Mouse (Mus musculus) forebrain, embryonic 10.5 days (tissue): ENCODE measurements around the gene Gabre. TPM values are rescaled to one million over a fixed set of nuclear protein-coding genes. Genes with fewer than 3 reads are reported as not detected.

Experiments
- DNase-seq: peaks from one replicate; pipeline ENCODE4 v3.0.0-alpha.2; 2017; ENCODE audit warnings: low spot score; ENCODE audit errors: extremely low spot score
- H3K27ac ChIP-seq: fragments of 300-500 bp; sonication (generic); 2 replicates; pipeline ENCODE4 v1.5.1; 2016; ENCODE audit warnings: mild to moderate bottlenecking
- H3K27me3 ChIP-seq: fragments of 300-500 bp; sonication (generic); 2 replicates; pipeline ENCODE4 v1.6.1; 2016; ENCODE audit warnings: mild to moderate bottlenecking; ENCODE audit not compliant: poor library complexity, severe bottlenecking
- H3K36me3 ChIP-seq: fragments of 300-500 bp; sonication (generic); replicated peaks from 2 replicates; pipeline ENCODE4 v1.6.1; 2016; ENCODE audit warnings: mild to moderate bottlenecking, moderate library complexity
- H3K4me1 ChIP-seq: fragments of 300-500 bp; sonication (generic); 2 replicates; pipeline ENCODE4 v1.6.1; 2016
- H3K4me3 ChIP-seq: fragments of 300-500 bp; sonication (generic); 2 replicates; pipeline ENCODE4 v1.5.1; 2016; ENCODE audit warnings: mild to moderate bottlenecking, moderate library complexity
- H3K9me3 ChIP-seq: fragments of 300-500 bp; sonication (generic); 2 replicates; pipeline ENCODE4 v1.6.1; 2016; ENCODE audit warnings: mild to moderate bottlenecking, moderate library complexity
- WGBS: fragments of 180-500 bp; shearing (Covaris S2); methylation state at CpG from one replicate; pipeline ENCODE4 v1.1.7; 2016; 5-methylcytosine and 5-hydroxymethylcytosine counted together
- microRNA counts: library from miRNA; unstranded; fragments of <30 nt; microRNA quantifications from one replicate; lab custom pipeline; 2017
- microRNA-seq: library from miRNA; unstranded; fragments of <30 nt; microRNA quantifications from one replicate; pipeline ENCODE4, GENCODE M21; 2017
- polyA plus RNA-seq: library from polyadenylated mRNA; unstranded; fragments of >200 nt; fragmentation: Nextera tagmentation; extraction: Ambion mirVana; gene quantifications from 2 replicates; pipeline ENCODE4 v1.2.1, GENCODE M21; 2016

Gene Gabre
- 1.1 and 1.6 TPM in 2 replicates for polyA plus RNA-seq

DNA sequence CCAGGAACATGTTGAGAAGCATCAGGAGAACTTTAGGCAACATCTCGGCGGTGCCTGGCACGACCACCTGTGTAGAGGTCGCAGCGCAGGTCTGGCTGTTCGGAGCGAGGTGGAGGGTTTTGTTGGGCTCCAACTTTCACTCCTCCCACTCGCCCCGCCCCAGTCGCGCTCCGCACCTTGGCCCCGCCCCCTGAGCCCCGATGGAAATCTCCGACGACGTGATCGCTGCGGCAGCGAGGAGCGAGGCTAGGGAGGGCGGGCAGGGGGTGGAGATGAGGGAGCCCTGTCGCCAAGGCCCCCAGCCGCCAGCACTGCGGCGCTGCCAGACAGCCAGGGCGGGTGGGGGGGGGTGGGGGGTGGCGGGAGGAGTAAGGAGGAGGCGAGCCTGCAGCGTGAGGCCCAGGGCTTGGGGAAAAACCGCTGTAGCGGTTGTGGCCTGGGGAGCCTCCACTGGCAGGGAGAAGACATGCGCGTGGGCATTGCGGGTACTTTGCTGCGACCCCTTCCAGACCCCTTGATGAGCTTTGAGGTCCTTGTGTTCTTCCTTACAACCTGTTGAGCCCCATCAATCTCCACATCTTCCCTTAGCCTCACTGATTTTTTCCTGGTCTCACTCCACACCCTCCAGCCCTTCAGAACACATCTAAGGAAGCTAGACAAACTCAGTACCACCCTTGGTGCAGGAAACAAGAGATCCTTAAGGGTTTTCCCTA is at the start of gene Gabre:
Gene Gabre, minus strand, starts transcription at position 145 of the 713 bp plus-strand sequence.
- peaks cover 8% of the 10 kb centered on the region; the same call in 1 of the 2 replicates for H3K4me1 ChIP-seq
- H3K36me3 ChIP-seq = peaks cover 6% of the 10 kb centered on the region
- H3K27me3 ChIP-seq = no peaks in the 10 kb centered on the region
- peak within 1 kb of the TSS; percentile 56 for H3K4me3 ChIP-seq
- 16% methylated on average over 29 of the region's 36 CpGs for WGBS
- peak; percentile 54 for DNase-seq
- H3K9me3 ChIP-seq = no peaks in the 10 kb centered on the region
- peak within 1 kb of the TSS; percentile 74 for H3K27ac ChIP-seq

DNA sequence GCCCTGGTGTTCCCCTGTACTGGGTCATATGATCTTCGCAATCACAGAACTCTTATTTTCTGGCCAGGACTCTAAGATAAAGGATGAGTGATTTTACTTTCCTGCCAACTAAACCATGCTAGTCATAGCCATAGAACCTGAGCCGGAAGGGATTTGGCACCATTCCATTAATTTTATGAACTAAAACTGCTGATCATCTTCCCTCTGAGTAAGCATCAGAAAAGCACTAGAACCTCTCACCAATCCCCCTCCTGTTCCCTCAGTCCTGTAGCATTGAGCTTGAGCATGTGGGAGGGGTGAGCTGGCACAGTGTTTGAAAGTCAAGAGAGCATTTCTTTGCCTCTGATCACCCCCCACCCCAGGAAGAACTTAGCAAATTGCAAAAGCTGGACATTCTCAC is 23.2 kb upstream of the Gabre start:
- no peak overlapping the region for H3K4me3 ChIP-seq
- DNase-seq = no peak
- H3K4me1 ChIP-seq = no peaks in the 10 kb centered on the region
- H3K9me3 ChIP-seq = no peaks in the 10 kb centered on the region
- H3K27ac ChIP-seq = no peak overlapping the region
- no peaks in the 10 kb centered on the region for H3K27me3 ChIP-seq
- WGBS = 90% methylated on average over 2 of the region's 2 CpGs
- H3K36me3 ChIP-seq = no peaks in the 10 kb centered on the region

DNA sequence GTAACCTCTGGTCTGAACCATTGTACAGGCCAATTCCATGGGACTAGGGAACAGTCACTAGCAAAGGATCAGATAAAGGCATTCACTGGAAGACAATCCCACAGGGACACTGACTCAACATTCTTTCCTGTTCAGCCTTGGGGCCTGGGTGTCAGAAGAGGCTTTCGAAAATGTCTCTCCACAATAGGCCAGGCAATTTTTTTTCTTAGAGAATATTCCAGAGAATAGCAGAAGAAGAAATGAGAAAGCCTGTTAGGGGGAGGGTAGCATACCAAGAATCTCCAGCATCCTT is 715 bp upstream of the Gabre start:
- Histone ChIP-seq H3K27ac (no peak overlapping the region), H3K9me3 (no peaks in the 10 kb centered on the region), H3K4me1 (peaks cover 8% of the 10 kb centered on the region; the same call in 1 of the 2 replicates), H3K36me3 (peaks cover under 1% of the 10 kb centered on the region), H3K27me3 (no peaks in the 10 kb centered on the region), H3K4me3 (peak overlapping the region; percentile 56; the same call in 1 of the 2 replicates)
- no peak for DNase-seq
- WGBS = 80% methylated on average over 1 of the region's 1 CpGs

DNA sequence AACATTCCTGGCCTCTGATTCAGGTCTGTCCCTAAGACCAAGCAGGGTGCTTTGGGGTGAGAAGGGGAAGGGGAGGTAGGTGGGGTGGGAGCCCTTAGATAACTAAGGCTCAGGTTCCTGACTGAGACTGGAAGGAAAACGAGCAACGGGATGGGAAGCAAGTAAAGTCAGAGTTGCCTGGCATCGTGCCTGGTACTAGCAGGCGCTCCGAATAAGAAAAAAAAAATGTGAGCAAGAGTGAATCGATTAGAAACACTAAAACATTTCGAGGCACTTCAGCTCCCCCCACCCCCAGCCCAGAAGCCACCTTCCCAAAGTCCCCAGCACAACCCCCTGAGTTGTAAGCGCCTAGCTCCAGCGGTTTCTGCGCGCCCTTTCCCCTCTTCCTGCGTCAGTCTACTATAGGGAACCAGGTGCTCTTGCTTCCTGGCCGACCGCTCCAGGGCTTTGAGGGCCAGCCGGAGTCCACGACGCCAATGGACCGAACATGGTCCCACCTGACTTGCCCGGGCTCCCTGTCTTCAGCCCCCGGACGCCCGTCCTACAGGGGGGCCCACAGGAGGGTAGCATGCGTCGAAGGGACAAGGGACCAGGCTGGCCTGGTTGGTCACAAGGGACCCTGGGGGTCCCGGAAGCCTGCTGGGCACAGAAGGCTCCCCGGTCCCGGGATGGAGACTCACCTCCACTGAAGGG is 491 bp downstream of the Gabre start:
- peaks cover 8% of the 10 kb centered on the region; the same call in 1 of the 2 replicates for H3K4me1 ChIP-seq
- WGBS = 35% methylated on average over 27 of the region's 27 CpGs
- H3K9me3 ChIP-seq = no peaks in the 10 kb centered on the region
- H3K4me3 ChIP-seq = peak overlapping the region; percentile 56
- no peaks in the 10 kb centered on the region for H3K27me3 ChIP-seq
- H3K36me3 ChIP-seq = peaks cover 11% of the 10 kb centered on the region
- H3K27ac ChIP-seq = peak overlapping the region; percentile 68
- DNase-seq = no peak

- no peak overlapping the region for H3K27ac ChIP-seq
- no peak overlapping the region for H3K4me3 ChIP-seq
- peaks cover 8% of the 10 kb centered on the region; the same call in 1 of the 2 replicates for H3K4me1 ChIP-seq
- no peaks in the 10 kb centered on the region for H3K27me3 ChIP-seq
- H3K9me3 ChIP-seq = no peaks in the 10 kb centered on the region
- DNase-seq = no peak
- WGBS = 96% methylated on average over 11 of the region's 11 CpGs
- H3K36me3 ChIP-seq = peaks cover 11% of the 10 kb centered on the region
Observed at GRCm38 (mm10) chrX:72270637-72271036, 4.0 kb downstream of the Gabre start.

DNA sequence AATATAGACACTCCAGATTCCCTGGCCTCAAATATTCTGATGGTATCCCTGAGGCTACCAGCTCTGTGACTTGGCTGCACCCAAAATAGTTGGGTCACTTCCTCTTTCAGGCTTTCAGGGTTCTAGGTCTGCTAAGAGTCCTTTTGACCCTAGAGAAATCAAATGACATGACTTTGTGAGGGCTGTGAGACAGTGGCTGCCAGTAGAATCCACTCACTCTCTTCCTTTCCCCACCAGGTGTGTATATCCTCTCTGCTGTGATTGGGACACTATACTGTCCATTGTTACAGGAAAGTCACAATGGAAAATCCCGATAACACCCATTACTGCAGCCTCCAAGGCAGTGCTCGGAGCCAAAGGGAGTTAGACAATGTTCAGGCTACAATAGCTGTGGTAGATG is 52.9 kb downstream of the Gabre start, which contains the start of gene Magea4:
Gene Magea4, plus strand, starts transcription at position 301 of the 400 bp plus-strand sequence.
- Histone ChIP-seq H3K9me3 (no peaks in the 10 kb centered on the region), H3K4me1 (no peaks in the 10 kb centered on the region), H3K36me3 (no peaks in the 10 kb centered on the region), H3K27ac (no peak within 1 kb of the TSS), H3K4me3 (no peak within 1 kb of the TSS), H3K27me3 (no peaks in the 10 kb centered on the region)
- DNase-seq = no peak
- WGBS = 90% methylated on average over 2 of the region's 2 CpGs

MicroRNAs encoded within 50 kb of the gene (microRNA counts, 519-probe panel; counts per million panel counts)
- microRNA mmu-miR-224 (lab: Ali Mortazavi, UCI) (341 counts per million, percentile 65 among the panel's probes with 10 or more counts), microRNA mmu-miR-452 (lab: Ali Mortazavi, UCI) (341 counts per million, percentile 65 among the panel's probes with 10 or more counts)

Small RNA genes lying within 50 kb of the gene (microRNA-seq; reads per million reads assigned to microRNA genes)
- gene Mir224 = 254 reads per million, percentile 57 among the genes with 10 or more reads in this experiment
- gene Mir452 = 119 reads per million, percentile 50 among the genes with 10 or more reads in this experiment

Other genes starting within 250 kb of the Gabre start
- gene Magea4, start 52.8 kb downstream of the Gabre start, polyA plus RNA-seq = not detected in 2 replicates
- gene Magea10, start 112.1 kb upstream of the Gabre start, polyA plus RNA-seq = not detected in 2 replicates